Mouse (Mus musculus): ENCODE results near the gene Ncapg2. TPM values are rescaled to one million over a fixed set of nuclear protein-coding genes. Genes with fewer than 3 reads are reported as not detected.

Ncapg2 gene
- total RNA-seq (2015; ENCODE audit: low replicate concordance) (282 and 315 TPM in 2 replicates), total RNA-seq (2017; ENCODE audit: low replicate concordance) (548 and 615 TPM in 2 replicates)

GRCm38 (mm10) chr12:116405045-116405835 is at the start of gene Ncapg2:
Gene Ncapg2 (plus strand): TSS chr12:116405402.
- peak; percentile 91 for ATAC-seq (replicated peaks; ENCODE audit: low FRiP score, poor library complexity, severe bottlenecking)

- no peak for ATAC-seq (replicated peaks; ENCODE audit: low FRiP score, poor library complexity, severe bottlenecking)
These were observed 43.1 kb upstream of the Ncapg2 start for GRCm38 (mm10) chr12:116362091-116362490.

- ATAC-seq (replicated peaks; ENCODE audit: low FRiP score, poor library complexity, severe bottlenecking), result no peak
These were observed 38.3 kb upstream of the Ncapg2 start for GRCm38 (mm10) chr12:116366900-116367299.

GRCm38 (mm10) chr12:116367346-116367745 is 37.9 kb upstream of the Ncapg2 start:
- ATAC-seq (replicated peaks; ENCODE audit: low FRiP score, poor library complexity, severe bottlenecking), result no peak

GRCm38 (mm10) chr12:116368857-116369256 is 36.3 kb upstream of the Ncapg2 start:
- no peak for ATAC-seq (replicated peaks; ENCODE audit: low FRiP score, poor library complexity, severe bottlenecking)

GRCm38 (mm10) chr12:116383101-116383500 is 22.1 kb upstream of the Ncapg2 start:
- ATAC-seq (replicated peaks; ENCODE audit: low FRiP score, poor library complexity, severe bottlenecking), result no peak

- no peak for ATAC-seq (replicated peaks; ENCODE audit: low FRiP score, poor library complexity, severe bottlenecking)
These were observed 21.2 kb upstream of the Ncapg2 start for GRCm38 (mm10) chr12:116383995-116384394.

GRCm38 (mm10) chr12:116386802-116387201 is 18.4 kb upstream of the Ncapg2 start:
- ATAC-seq (replicated peaks; ENCODE audit: low FRiP score, poor library complexity, severe bottlenecking), result no peak

- ATAC-seq (replicated peaks; ENCODE audit: low FRiP score, poor library complexity, severe bottlenecking), result no peak
These were observed 15.3 kb upstream of the Ncapg2 start for GRCm38 (mm10) chr12:116389868-116390267.

GRCm38 (mm10) chr12:116394327-116394726 is 10.9 kb upstream of the Ncapg2 start:
- ATAC-seq (replicated peaks; ENCODE audit: low FRiP score, poor library complexity, severe bottlenecking), result no peak

- ATAC-seq (replicated peaks; ENCODE audit: low FRiP score, poor library complexity, severe bottlenecking), result no peak
These were observed 9.9 kb upstream of the Ncapg2 start for GRCm38 (mm10) chr12:116395312-116395711.

- ATAC-seq (replicated peaks; ENCODE audit: low FRiP score, poor library complexity, severe bottlenecking), result no peak
These were observed 9.0 kb upstream of the Ncapg2 start for GRCm38 (mm10) chr12:116396072-116396695.

GRCm38 (mm10) chr12:116404012-116404679 is 1.1 kb upstream of the Ncapg2 start:
- peak; percentile 31 for ATAC-seq (replicated peaks; ENCODE audit: low FRiP score, poor library complexity, severe bottlenecking)

GRCm38 (mm10) chr12:116405836-116406155 is 594 bp downstream of the Ncapg2 start:
- ATAC-seq (replicated peaks; ENCODE audit: low FRiP score, poor library complexity, severe bottlenecking), result peak; percentile 26

- no peak for ATAC-seq (replicated peaks; ENCODE audit: low FRiP score, poor library complexity, severe bottlenecking)
These were observed 2.7 kb downstream of the Ncapg2 start for GRCm38 (mm10) chr12:116407883-116408282.

GRCm38 (mm10) chr12:116414941-116415340 is 9.7 kb downstream of the Ncapg2 start:
- ATAC-seq (replicated peaks; ENCODE audit: low FRiP score, poor library complexity, severe bottlenecking), result no peak

- ATAC-seq (replicated peaks; ENCODE audit: low FRiP score, poor library complexity, severe bottlenecking), result no peak
These were observed 11.3 kb downstream of the Ncapg2 start for GRCm38 (mm10) chr12:116416514-116416913.

- ATAC-seq (replicated peaks; ENCODE audit: low FRiP score, poor library complexity, severe bottlenecking), result no peak
These were observed 16.5 kb downstream of the Ncapg2 start for GRCm38 (mm10) chr12:116421656-116422055.

- ATAC-seq (replicated peaks; ENCODE audit: low FRiP score, poor library complexity, severe bottlenecking), result no peak
These were observed 20.2 kb downstream of the Ncapg2 start for GRCm38 (mm10) chr12:116425392-116425791.

- ATAC-seq (replicated peaks; ENCODE audit: low FRiP score, poor library complexity, severe bottlenecking), result no peak
These were observed 28.5 kb downstream of the Ncapg2 start for GRCm38 (mm10) chr12:116433742-116434141.

GRCm38 (mm10) chr12:116435232-116435631 is 30.0 kb downstream of the Ncapg2 start:
- no peak for ATAC-seq (replicated peaks; ENCODE audit: low FRiP score, poor library complexity, severe bottlenecking)

Data from erythroid progenitor cell, adult 5-6 weeks (primary cell).